Mouse (Mus musculus) thymus, postnatal 10 days (tissue): ENCODE results near the gene Krt23.

Source experiments
- DNase-seq, 2 experiments: peaks; one replicate each; pipeline ENCODE4 v3.0.0; 2021; ENCODE audit warnings: low spot score in 2 of 2

Krt23 gene

GRCm38 (mm10) chr11:99492733-99493573 lies at the start of gene Krt23:
TSS of gene Krt23 (minus strand) at chr11:99493137.
- no peak for DNase-seq

- no peak for DNase-seq
These were observed 46.8 kb upstream of the Krt23 start for GRCm38 (mm10) chr11:99539721-99540120.

- DNase-seq, result no peak
These were observed 28.4 kb upstream of the Krt23 start, which contains the start of gene Krt39 for GRCm38 (mm10) chr11:99521288-99521860. TSS of gene Krt39 (minus strand) at chr11:99521338.

GRCm38 (mm10) chr11:99514098-99514497 lies 21.2 kb upstream of the Krt23 start:
- no peak for DNase-seq

- DNase-seq, result no peak
These were observed 7.3 kb upstream of the Krt23 start for GRCm38 (mm10) chr11:99500095-99500805.

- DNase-seq, result no peak
These were observed 3.5 kb upstream of the Krt23 start for GRCm38 (mm10) chr11:99496460-99496859.

- no peak for DNase-seq
These were observed 1.8 kb upstream of the Krt23 start for GRCm38 (mm10) chr11:99494741-99495140.

GRCm38 (mm10) chr11:99493574-99493850 lies 575 bp upstream of the Krt23 start:
- no peak for DNase-seq

- no peak for DNase-seq
These were observed 1.9 kb downstream of the Krt23 start for GRCm38 (mm10) chr11:99491040-99491439.

GRCm38 (mm10) chr11:99490624-99491023 lies 2.3 kb downstream of the Krt23 start:
- DNase-seq, result no peak

- no peak for DNase-seq
These were observed 3.7 kb downstream of the Krt23 start for GRCm38 (mm10) chr11:99489233-99489632.

GRCm38 (mm10) chr11:99474981-99475380 lies 18.0 kb downstream of the Krt23 start:
- no peak for DNase-seq

GRCm38 (mm10) chr11:99473433-99473832 lies 19.5 kb downstream of the Krt23 start:
- no peak for DNase-seq

GRCm38 (mm10) chr11:99472405-99472804 lies 20.5 kb downstream of the Krt23 start:
- no peak for DNase-seq

- no peak for DNase-seq
These were observed 21.0 kb downstream of the Krt23 start for GRCm38 (mm10) chr11:99471946-99472345.

GRCm38 (mm10) chr11:99469228-99469627 lies 23.7 kb downstream of the Krt23 start:
- no peak for DNase-seq

GRCm38 (mm10) chr11:99468566-99468965 lies 24.4 kb downstream of the Krt23 start:
- no peak for DNase-seq

- DNase-seq, result no peak
These were observed 26.6 kb downstream of the Krt23 start for GRCm38 (mm10) chr11:99466316-99466715.

- peak; percentile 29 to 71 for DNase-seq
These were observed 28.1 kb downstream of the Krt23 start for GRCm38 (mm10) chr11:99464836-99465235.

GRCm38 (mm10) chr11:99463155-99463554 lies 29.8 kb downstream of the Krt23 start:
- DNase-seq, result peak in 1 of 2 experiments; percentile 46

GRCm38 (mm10) chr11:99461736-99462135 lies 31.2 kb downstream of the Krt23 start:
- DNase-seq, result no peak

GRCm38 (mm10) chr11:99458887-99459286 lies 34.0 kb downstream of the Krt23 start:
- no peak for DNase-seq

GRCm38 (mm10) chr11:99454759-99455158 lies 38.2 kb downstream of the Krt23 start:
- no peak for DNase-seq
